Comparison of ENCODE assay signal across 7 mouse cellular contexts in genomic region chr2:181520118-181520935, GRCm38 (mm10). TPM values are rescaled to one million over a fixed set of nuclear protein-coding genes. Genes with fewer than 3 reads are reported as not detected.
DNase-seq lines count a peak whose midpoint lies in the region; ATAC-seq lines count a peak whose summit lies in the region.

Dnajc5 (plus strand) TSS chr2:181520485.

- peak within 1 kb of the TSS; percentile 95 for H3K4me3 ChIP-seq in embryonic facial prominence, embryonic 12.5 days
- H3K4me3 ChIP-seq in limb, embryonic 11.5 days (ENCODE audit: low read depth, low read length): peak within 1 kb of the TSS; percentile 67
- peak within 1 kb of the TSS; percentile 94 for H3K4me3 ChIP-seq in midbrain, embryonic 14.5 days (replicated peaks; ENCODE audit: low read depth, low read length)

- ATAC-seq in embryonic facial prominence, embryonic 12.5 days (ENCODE audit: insufficient number of reproducible peaks, insufficient read depth, low FRiP score, low TSS enrichment): peak; percentile 97
- peak; percentile 96 for ATAC-seq in limb, embryonic 11.5 days (ENCODE audit: insufficient number of reproducible peaks, low FRiP score, low TSS enrichment, low read depth)
- peak; percentile 97 for ATAC-seq in midbrain, embryonic 14.5 days (ENCODE audit: low FRiP score, low TSS enrichment)

- H3K27ac ChIP-seq in embryonic facial prominence, embryonic 12.5 days: peak within 1 kb of the TSS; percentile 98
- peak within 1 kb of the TSS; percentile 87 for H3K27ac ChIP-seq in limb, embryonic 11.5 days (replicated peaks; ENCODE audit: low read depth, low read length)
- peak within 1 kb of the TSS; percentile 95 for H3K27ac ChIP-seq in midbrain, embryonic 14.5 days (replicated peaks; ENCODE audit: low read depth, low read length)

- WGBS in embryonic facial prominence, embryonic 12.5 days: under 1% methylated on average over 74 of the region's 74 CpGs
- under 1% methylated on average over 74 of the region's 74 CpGs for WGBS in limb, embryonic 11.5 days
- WGBS in midbrain, embryonic 14.5 days: under 1% methylated on average over 72 of the region's 74 CpGs

- no peaks in the 10 kb centered on the region for H3K9me3 ChIP-seq in embryonic facial prominence, embryonic 12.5 days
- H3K9me3 ChIP-seq in limb, embryonic 11.5 days (ENCODE audit: control insufficient read depth, low read length): no peaks in the 10 kb centered on the region
- no peaks in the 10 kb centered on the region for H3K9me3 ChIP-seq in midbrain, embryonic 14.5 days (ENCODE audit: control insufficient read depth, low read length)

- no peaks in the 10 kb centered on the region for H3K27me3 ChIP-seq in embryonic facial prominence, embryonic 12.5 days
- no peaks in the 10 kb centered on the region for H3K27me3 ChIP-seq in limb, embryonic 11.5 days (ENCODE audit: control insufficient read depth, insufficient read depth, low read length)
- no peaks in the 10 kb centered on the region for H3K27me3 ChIP-seq in midbrain, embryonic 14.5 days (ENCODE audit: control insufficient read depth, insufficient read depth, low read length)

- DNase-seq in adrenal gland, postnatal 25 days: peak; percentile 96
- peak; percentile 100 for DNase-seq in heart, adult 11 months
- DNase-seq in kidney, adult 18-20 months: peak; percentile 98
- peak; percentile 97 for DNase-seq in limb, embryonic 11.5 days (ENCODE audit: low spot score)
- DNase-seq in midbrain, embryonic 14.5 days: peak; percentile 99
- DNase-seq in spleen, adult 18-20 months: peak; percentile 96 to 97

- H3K36me3 ChIP-seq in embryonic facial prominence, embryonic 12.5 days: peaks cover 21% of the 10 kb centered on the region
- H3K36me3 ChIP-seq in limb, embryonic 11.5 days (ENCODE audit: control insufficient read depth, insufficient read depth, low read length): peaks cover 5% of the 10 kb centered on the region; the same call in 1 of the 2 replicates
- H3K36me3 ChIP-seq in midbrain, embryonic 14.5 days (ENCODE audit: control insufficient read depth, insufficient read depth, low read length): peaks cover 24% of the 10 kb centered on the region

- H3K9ac ChIP-seq in embryonic facial prominence, embryonic 12.5 days: peak within 1 kb of the TSS; percentile 95
- peak within 1 kb of the TSS; percentile 83 for H3K9ac ChIP-seq in limb, embryonic 11.5 days (ENCODE audit: low read length)
- H3K9ac ChIP-seq in midbrain, embryonic 14.5 days (replicated peaks; ENCODE audit: low read length): peak within 1 kb of the TSS; percentile 89

- peaks cover 14% of the 10 kb centered on the region for H3K4me1 ChIP-seq in embryonic facial prominence, embryonic 12.5 days
- peaks cover 6% of the 10 kb centered on the region; the same call in 1 of the 2 replicates for H3K4me1 ChIP-seq in limb, embryonic 11.5 days (ENCODE audit: control insufficient read depth, insufficient read depth, low read length)
- H3K4me1 ChIP-seq in midbrain, embryonic 14.5 days (ENCODE audit: control insufficient read depth, insufficient read depth, low read length): peaks cover 24% of the 10 kb centered on the region

- peak within 1 kb of the TSS; percentile 66 for H3K4me2 ChIP-seq in embryonic facial prominence, embryonic 12.5 days (replicated peaks)
- H3K4me2 ChIP-seq in limb, embryonic 11.5 days (ENCODE audit: low read depth, severe bottlenecking): peak within 1 kb of the TSS; percentile 59
- H3K4me2 ChIP-seq in midbrain, embryonic 14.5 days (ENCODE audit: low read length): peak within 1 kb of the TSS; percentile 67

RNA-seq across cellular contexts. Expression of gene Dnajc5, which starts in this region (rescaled TPM):
- total RNA-seq in adrenal gland, postnatal 25 days (2021): 81.9 and 101 TPM in 2 replicates
- 93.9 and 103 TPM in 2 replicates for polyA plus RNA-seq in embryonic facial prominence, embryonic 12.5 days (2016; fragmentation: Nextera tagmentation; extraction: Ambion mirVana)
- polyA plus RNA-seq in limb, embryonic 11.5 days (2014; fragmentation: Nextera tagmentation; extraction: Ambion mirVana): 75.3 and 80.9 TPM in 2 replicates
- polyA plus RNA-seq in midbrain, embryonic 14.5 days (2014; fragmentation: Nextera tagmentation; extraction: Ambion mirVana): 189 and 233 TPM in 2 replicates

Comparison
In these comparisons a context has a peak if more than half of its experiments do, and no peak if none do; other contexts are left out.
1. Peak in every context shown above with its lines: DNase-seq, ATAC-seq, H3K4me3 ChIP-seq and H3K27ac ChIP-seq.